Mouse (Mus musculus): ENCODE results near the gene Gm20852. TPM values are rescaled to one million over a fixed set of nuclear protein-coding genes. Genes with fewer than 3 reads are reported as not detected.
"Not testable (repeated sequence)": the region's sequence is repeated elsewhere in the genome, so short reads cannot be mapped to it uniquely, and the experiment has no call there.

The Gm20852 gene
- polyA plus RNA-seq (2012; rRNA removed) = not detected in 2 replicates

DNA sequence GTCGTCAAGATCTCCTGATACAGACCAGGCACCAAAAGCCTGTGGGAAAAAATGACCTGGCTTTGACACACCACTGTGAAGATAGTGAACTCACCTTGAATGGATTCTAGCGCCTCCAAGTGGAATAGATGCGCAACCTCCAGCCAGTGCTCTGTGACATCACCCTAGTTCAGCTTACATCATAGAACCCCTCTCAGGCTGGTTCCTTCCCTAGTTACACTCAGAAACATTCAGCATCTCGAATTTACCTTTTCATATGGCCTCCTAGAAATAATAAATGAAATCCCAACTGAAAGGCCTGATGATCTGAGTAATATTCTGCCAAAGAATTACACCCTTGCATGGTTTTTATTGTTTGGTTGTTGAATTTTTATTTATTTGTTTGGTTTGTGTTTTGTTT, at the start of gene Gm20852:
Gm20852 (minus strand) TSS at position 101 of the 400 bp plus-strand sequence.
- H3K4me1 ChIP-seq (replicated peaks; ENCODE audit: control insufficient read depth, insufficient read depth, low read length) = not testable (repeated sequence)

More for the DNA sequence above, at the start of gene Gm20852:
- no CpG with 5 or more reads among the region's 4 CpGs for WGBS
- H3K27ac ChIP-seq (ENCODE audit: control insufficient read depth, insufficient read depth, low read length); DNase-seq; H3K4me3 ChIP-seq (ENCODE audit: control insufficient read depth, insufficient read depth, low read length); H3K27me3 ChIP-seq (ENCODE audit: control insufficient read depth, insufficient read depth, low read length); H3K36me3 ChIP-seq (ENCODE audit: control insufficient read depth, insufficient read depth, low read length): not testable (repeated sequence)

Measured in thymus, adult 2 months (tissue).